Mouse (Mus musculus): Measurements from ENCODE around the gene Fam184a.
"Not testable (repeated sequence)": the region's sequence is repeated elsewhere in the genome, so short reads cannot be mapped to it uniquely, and the experiment has no call there.

The Fam184a gene

DNA sequence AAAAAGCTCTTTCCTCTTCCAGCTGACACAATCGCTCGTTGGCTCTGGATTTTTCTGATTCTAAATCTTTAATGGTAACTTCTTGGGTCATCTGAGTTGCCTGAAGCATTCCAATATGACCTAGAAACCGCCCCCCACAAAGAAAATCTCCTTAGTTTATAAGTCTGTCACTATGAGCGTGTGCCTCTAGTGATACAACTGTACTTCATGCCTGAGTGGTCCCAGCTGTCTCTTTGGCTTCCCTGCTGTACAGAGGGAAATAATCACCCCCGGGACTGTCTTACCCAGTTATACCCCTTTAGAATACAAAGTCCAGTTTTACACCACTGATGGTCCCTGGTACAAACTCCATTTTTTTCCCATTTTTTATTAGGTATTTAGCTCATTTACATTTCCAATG is 56.2 kb downstream of the Fam184a start:
- in situ Hi-C loops (cut with MboI; ENCODE audit: low sequenced_read_pairs): no loop called here

GRCm38 (mm10) chr10:53691263-53691662 is 59.7 kb downstream of the Fam184a start:
- in situ Hi-C loops (cut with MboI; ENCODE audit: low sequenced_read_pairs): no loop called here

DNA sequence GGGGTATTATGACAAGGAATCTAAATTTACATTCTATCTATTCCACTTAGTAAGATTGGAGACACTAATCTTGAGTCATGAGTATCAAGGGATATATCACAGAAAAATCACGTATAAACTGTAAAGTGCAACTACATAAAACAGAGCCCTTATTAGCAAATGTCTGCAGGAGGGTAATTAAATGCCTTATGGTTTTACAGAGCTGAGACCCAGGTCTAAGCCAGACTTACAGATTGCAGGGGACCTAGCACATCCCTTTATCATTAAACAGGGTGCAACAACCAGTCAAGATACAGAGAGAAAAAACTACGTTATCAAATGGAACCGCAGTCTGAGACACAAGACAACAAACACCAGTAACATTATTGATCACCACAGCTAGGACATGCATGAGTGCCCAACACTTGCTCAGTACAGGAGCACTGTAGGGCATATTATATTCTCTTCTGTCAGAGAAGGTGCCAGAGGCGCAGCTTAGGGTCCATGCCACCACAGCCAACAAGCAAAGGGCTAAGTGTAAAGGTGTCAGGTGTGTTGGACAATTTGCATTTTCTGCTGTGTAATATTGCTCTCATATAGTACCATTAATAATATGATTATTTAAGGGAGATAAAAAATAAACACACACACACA is 61.9 kb downstream of the Fam184a start:
- in situ Hi-C loops (cut with MboI; ENCODE audit: low sequenced_read_pairs): no loop called here

GRCm38 (mm10) chr10:53688533-53688932 is 62.4 kb downstream of the Fam184a start:
- in situ Hi-C loops (cut with MboI; ENCODE audit: low sequenced_read_pairs): no loop called here

DNA sequence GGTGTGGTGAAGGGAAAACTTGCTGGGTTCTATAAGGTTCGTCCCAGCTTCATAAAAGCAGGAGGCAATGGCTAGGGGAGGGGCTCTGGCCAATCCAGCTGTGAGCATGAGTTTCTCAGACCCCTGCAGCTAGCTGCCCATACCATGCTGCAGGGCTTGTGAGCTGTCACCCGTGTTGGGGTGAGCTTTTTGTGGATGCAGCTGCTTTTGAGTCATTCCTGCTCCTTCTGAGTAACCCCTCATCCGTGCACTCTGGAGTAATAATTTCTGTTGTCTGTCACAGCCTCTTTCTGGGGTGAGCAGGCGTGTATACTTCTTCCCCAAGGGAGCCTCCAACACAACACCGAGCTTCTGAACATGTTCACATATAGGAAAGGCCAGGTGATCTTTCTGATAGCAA is 63.0 kb downstream of the Fam184a start:
- in situ Hi-C loops (cut with MboI; ENCODE audit: low sequenced_read_pairs): no loop called here

DNA sequence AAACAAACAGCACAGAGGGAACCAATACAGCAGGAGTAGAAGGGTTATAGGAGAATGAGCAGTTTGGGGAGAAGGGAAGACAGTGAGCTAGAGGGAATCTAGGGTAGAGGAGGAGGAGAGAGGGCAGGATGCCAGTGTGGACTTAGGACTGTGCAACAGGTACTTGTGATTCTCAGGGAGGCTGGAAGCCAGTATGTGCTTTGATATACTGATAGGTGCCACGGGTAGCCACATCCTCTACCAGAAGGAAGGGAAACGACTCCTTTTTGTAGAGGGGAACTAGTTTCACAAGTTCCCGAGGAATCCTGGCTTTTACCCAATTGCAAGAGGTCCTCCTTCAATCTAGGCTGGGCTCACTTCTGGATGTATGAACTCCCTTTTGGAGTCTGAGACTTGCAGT is 65.1 kb downstream of the Fam184a start:
- in situ Hi-C loops (cut with MboI; ENCODE audit: low sequenced_read_pairs): no loop called here

GRCm38 (mm10) chr10:53683226-53683625 is 67.7 kb downstream of the Fam184a start:
- in situ Hi-C loops (cut with MboI; ENCODE audit: low sequenced_read_pairs): no loop called here

GRCm38 (mm10) chr10:53679690-53680557 is 71.0 kb downstream of the Fam184a start:
- in situ Hi-C loops (cut with MboI; ENCODE audit: low sequenced_read_pairs): no loop called here

- in situ Hi-C loops (cut with MboI; ENCODE audit: low sequenced_read_pairs): no loop called here
These were observed 89.1 kb downstream of the Fam184a start for GRCm38 (mm10) chr10:53661788-53662187.

DNA sequence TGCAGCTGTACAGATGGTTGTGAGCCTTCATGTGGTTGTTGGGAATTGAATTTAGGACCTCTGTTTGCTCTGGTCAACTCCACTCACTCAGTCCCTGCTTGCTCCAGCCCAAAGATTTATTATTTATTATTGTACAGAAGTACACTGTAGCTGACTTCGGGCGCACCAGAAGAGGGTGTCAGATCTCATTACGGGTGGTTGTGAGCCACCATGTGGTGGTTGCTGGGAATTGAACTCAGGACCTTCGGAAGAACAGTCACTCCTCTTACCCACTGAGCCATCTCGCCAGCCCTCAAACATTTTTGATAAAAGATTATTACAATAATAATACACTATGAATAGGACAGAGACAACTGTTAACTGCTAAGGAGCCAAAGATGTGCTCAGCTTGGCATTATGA is 96.7 kb downstream of the Fam184a start:
- in situ Hi-C loops (cut with MboI; ENCODE audit: low sequenced_read_pairs): loop anchor here (10.0 kb wide), 1 partner anchor 141 kb away; no protein-coding TSS in a partner anchor

- in situ Hi-C loops (cut with MboI; ENCODE audit: low sequenced_read_pairs): loop anchor here (10.0 kb wide), 1 partner anchor 144 kb away; no protein-coding TSS in a partner anchor
These were observed 100.2 kb downstream of the Fam184a start for GRCm38 (mm10) chr10:53650683-53651082.

GRCm38 (mm10) chr10:53641507-53641906 is 109.4 kb downstream of the Fam184a start:
- in situ Hi-C loops (cut with MboI; ENCODE audit: low sequenced_read_pairs): no loop called here

- in situ Hi-C loops (cut with MboI; ENCODE audit: low sequenced_read_pairs): no loop called here
These were observed 115.5 kb downstream of the Fam184a start for GRCm38 (mm10) chr10:53635246-53635971.

- in situ Hi-C loops (cut with MboI; ENCODE audit: low sequenced_read_pairs): no loop called here
These were observed 116.8 kb downstream of the Fam184a start for GRCm38 (mm10) chr10:53634160-53634559.

- in situ Hi-C loops (cut with MboI; ENCODE audit: low sequenced_read_pairs): not testable (repeated sequence)
These were observed 120.6 kb downstream of the Fam184a start, which contains the start of gene Mcm9 for GRCm38 (mm10) chr10:53630339-53630738. Gene Mcm9 (minus strand): TSS chr10:53630439.

- in situ Hi-C loops (cut with MboI; ENCODE audit: low sequenced_read_pairs): no loop called here
These were observed 121.0 kb downstream of the Fam184a start for GRCm38 (mm10) chr10:53629918-53630250.

DNA sequence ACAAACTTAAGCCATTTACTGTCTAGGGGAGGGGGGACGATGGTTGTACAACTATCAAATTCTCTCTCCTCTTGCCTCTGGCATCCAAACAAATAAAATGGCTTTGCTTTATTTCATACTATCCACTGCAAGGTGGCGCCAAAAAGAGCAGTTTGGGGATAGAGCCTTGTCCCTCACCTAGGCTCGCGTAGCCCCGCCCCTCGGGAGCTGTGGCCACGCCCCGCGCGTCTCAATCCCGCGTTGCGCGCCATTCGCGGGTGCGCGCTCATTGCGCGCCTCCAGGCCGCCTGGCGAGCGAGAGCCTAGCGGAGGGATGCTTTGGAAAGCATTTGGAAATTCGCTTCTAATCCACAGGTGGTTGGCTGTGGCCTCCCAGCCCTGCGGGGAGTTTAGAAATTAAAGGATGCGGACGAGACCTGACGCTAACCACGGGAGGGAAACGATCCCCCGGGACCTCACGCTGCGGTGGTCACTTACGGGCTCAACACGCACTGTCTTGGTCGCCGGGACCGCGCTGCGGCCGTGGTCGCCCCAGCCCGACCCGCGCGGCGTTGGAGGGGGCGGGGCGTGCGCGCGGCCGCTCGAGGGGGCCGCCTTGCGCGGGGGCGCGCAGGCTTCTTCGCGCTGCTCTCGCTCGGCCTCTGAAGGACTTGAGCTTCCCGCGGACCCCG is 121.5 kb downstream of the Fam184a start:
- in situ Hi-C loops (cut with MboI; ENCODE audit: low sequenced_read_pairs): no loop called here

- in situ Hi-C loops (cut with MboI; ENCODE audit: low sequenced_read_pairs): no loop called here
These were observed 134.9 kb downstream of the Fam184a start for GRCm38 (mm10) chr10:53615850-53616616.

DNA sequence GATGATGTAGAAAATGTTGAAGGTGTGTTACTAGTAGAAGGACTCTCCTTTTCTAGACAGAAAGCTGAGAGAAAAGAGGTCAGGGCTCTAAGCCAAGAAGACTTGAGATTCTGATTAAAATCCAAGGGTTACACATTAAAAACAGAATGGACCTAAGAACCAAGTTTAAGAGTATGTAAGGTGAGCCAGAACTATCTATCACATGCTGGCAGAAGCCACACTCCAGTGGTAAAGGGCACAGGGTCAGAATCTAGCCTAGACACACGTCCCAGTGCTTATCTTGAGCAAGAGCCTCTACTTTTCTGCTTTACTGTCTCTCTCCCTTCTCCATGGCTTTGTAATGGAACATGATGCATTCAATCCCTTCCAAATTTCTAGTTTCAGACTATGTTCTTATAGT is 137.0 kb downstream of the Fam184a start:
- in situ Hi-C loops (cut with MboI; ENCODE audit: low sequenced_read_pairs): no loop called here

- in situ Hi-C loops (cut with MboI; ENCODE audit: low sequenced_read_pairs): no loop called here
These were observed 138.8 kb downstream of the Fam184a start for GRCm38 (mm10) chr10:53612172-53612571.

Data from CH12F3 (cell line).